Mouse (Mus musculus) myocyte (in vitro differentiated cells): ENCODE measurements around the gene Fah. TPM values are rescaled to one million over a fixed set of nuclear protein-coding genes. Genes with fewer than 3 reads are reported as not detected.
A peak's percentile ranks its signal among the peaks of the same experiment; 100 is the strongest.

Experiments used
- H3K27me3 ChIP-seq: one replicate; pipeline ENCODE4 v1.6.1; 2011; ENCODE audit not compliant: control insufficient read depth, insufficient read depth, insufficient read length
- H3K36me3 ChIP-seq: one replicate; pipeline ENCODE4 v1.6.1; 2011; ENCODE audit not compliant: control insufficient read depth, insufficient read depth
- H3K4me2 ChIP-seq: one replicate; pipeline ENCODE4 v1.6.1; 2011; ENCODE audit warnings: low read depth, control low read depth
- H3K4me3 ChIP-seq: one replicate; pipeline ENCODE4 v1.5.1; 2011; ENCODE audit warnings: mild to moderate bottlenecking, control low read depth, moderate library complexity
- H3K79me2 ChIP-seq: one replicate; pipeline ENCODE4 v1.6.1; 2011; ENCODE audit not compliant: control insufficient read depth, insufficient read depth
- H3ac ChIP-seq: one replicate; pipeline ENCODE4 v1.6.1; 2011; ENCODE audit not compliant: control insufficient read depth, insufficient read length
- CEBPB ChIP-seq: IDR thresholded peaks from 2 replicates; pipeline ENCODE4 v1.6.1; 2011; ENCODE audit warnings: mild to moderate bottlenecking, moderate library complexity; ENCODE audit not compliant: poor library complexity, insufficient read depth, severe bottlenecking
- E2F4 ChIP-seq: IDR thresholded peaks from one replicate; pipeline ENCODE4 v1.6.1; 2011; ENCODE audit warnings: mild to moderate bottlenecking, control low read depth, moderate library complexity; ENCODE audit not compliant: insufficient read depth
- MAX ChIP-seq: IDR thresholded peaks from one replicate; pipeline ENCODE4 v1.6.1; 2011; ENCODE audit warnings: low read depth, mild to moderate bottlenecking, control low read depth
- MYOD1 ChIP-seq, 3 experiments: IDR thresholded peaks; one replicate each; pipeline ENCODE4 v1.6.1; 2011; ENCODE audit warnings: control low read depth in 2 of 3, low read depth in 2 of 3, mild to moderate bottlenecking in 2 of 3, moderate library complexity in 1 of 3; ENCODE audit not compliant: insufficient read length in 2 of 3, control insufficient read depth in 1 of 3
- MYOG ChIP-seq, 3 experiments: IDR thresholded peaks; one replicate each; pipeline ENCODE4 v1.6.1; 2011; ENCODE audit warnings: control low read depth in 2 of 3, low read depth in 2 of 3, mild to moderate bottlenecking in 2 of 3; ENCODE audit not compliant: insufficient read length in 2 of 3, control insufficient read depth in 1 of 3, insufficient read depth in 1 of 3
- POLR2A ChIP-seq: IDR thresholded peaks from one replicate; pipeline ENCODE4 v1.6.1; 2011; ENCODE audit warnings: low read depth, mild to moderate bottlenecking, control low read depth, moderate library complexity; ENCODE audit not compliant: insufficient read length
- POLR2AphosphoS2 ChIP-seq: IDR thresholded peaks from one replicate; pipeline ENCODE4 v1.6.1; 2011; ENCODE audit warnings: low read depth, control low read depth; ENCODE audit not compliant: insufficient read length
- REST ChIP-seq: IDR thresholded peaks from one replicate; pipeline ENCODE4 v1.6.1; 2011; ENCODE audit warnings: mild to moderate bottlenecking, control low read depth, moderate library complexity; ENCODE audit not compliant: insufficient read depth, insufficient read length
- SRF ChIP-seq: IDR thresholded peaks from one replicate; pipeline ENCODE4 v1.6.1; 2011; ENCODE audit warnings: low read depth; ENCODE audit not compliant: control insufficient read depth, insufficient read length
- TCF12 ChIP-seq: IDR thresholded peaks from one replicate; pipeline ENCODE4 v1.6.1; 2011; ENCODE audit warnings: mild to moderate bottlenecking, control low read depth; ENCODE audit not compliant: poor library complexity, insufficient read depth, severe bottlenecking
- TCF3 ChIP-seq: IDR thresholded peaks from one replicate; pipeline ENCODE4 v1.6.1; 2011; ENCODE audit warnings: low read depth, control low read depth; ENCODE audit not compliant: insufficient read length
- USF1 ChIP-seq: IDR thresholded peaks from one replicate; pipeline ENCODE4 v1.6.1; 2011; ENCODE audit warnings: low read depth, mild to moderate bottlenecking, control low read depth, moderate library complexity
- polyA plus RNA-seq: library from polyadenylated mRNA; unstranded; fragments of >200 nt; fragmentation: generic; extraction: Trizol; gene quantifications from one replicate; pipeline ENCODE4 v1.2.1, GENCODE M21; 2012; ENCODE audit warnings: missing spikeins

The Fah gene
- polyA plus RNA-seq, 1 experiment: 39.8 TPM

DNA sequence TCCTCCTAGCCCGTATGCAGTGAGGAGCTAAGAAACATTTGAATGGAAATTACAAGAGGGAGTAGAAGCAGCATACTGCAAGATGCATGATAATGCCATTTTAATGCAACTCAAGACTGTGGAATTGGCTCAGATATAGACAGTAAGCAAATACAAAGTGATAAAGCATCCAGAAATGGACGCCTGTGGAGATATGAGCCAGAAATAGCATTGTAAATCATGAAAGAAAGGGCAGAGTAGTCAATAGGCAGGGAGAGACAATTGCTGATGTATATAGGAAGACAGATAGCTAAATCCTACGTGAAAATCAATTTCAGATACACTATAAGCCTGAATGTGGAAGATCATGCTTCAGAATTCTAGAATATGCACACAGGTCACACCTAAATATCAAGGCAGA lies 51.2 kb downstream of the Fah start:
- Histone ChIP-seq H3ac (no peak overlapping the region), H3K79me2 (no peaks in the 10 kb centered on the region), H3K36me3 (no peaks in the 10 kb centered on the region), H3K27me3 (no peaks in the 10 kb centered on the region), H3K4me3 (no peak overlapping the region), H3K4me2 (no peak overlapping the region)
- TF ChIP-seq POLR2AphosphoS2: no peak
- TF ChIP-seq TCF3: no peak
- no peak for TF ChIP-seq SRF
- TF ChIP-seq MAX: no peak
- no peak for TF ChIP-seq REST
- TF ChIP-seq MYOD1 (IDR thresholded peaks at IDR 0.05; ENCODE audit: control insufficient read depth in 1 of 3, insufficient read length in 2 of 3, low read depth in 2 of 3): no peak
- no peak for TF ChIP-seq CEBPB
- no peak for TF ChIP-seq E2F4
- no peak for TF ChIP-seq MYOG (IDR thresholded peaks at IDR 0.05; ENCODE audit: control insufficient read depth in 1 of 3, insufficient read depth in 1 of 3, insufficient read length in 2 of 3, low read depth in 2 of 3)
- no peak for TF ChIP-seq POLR2A

DNA sequence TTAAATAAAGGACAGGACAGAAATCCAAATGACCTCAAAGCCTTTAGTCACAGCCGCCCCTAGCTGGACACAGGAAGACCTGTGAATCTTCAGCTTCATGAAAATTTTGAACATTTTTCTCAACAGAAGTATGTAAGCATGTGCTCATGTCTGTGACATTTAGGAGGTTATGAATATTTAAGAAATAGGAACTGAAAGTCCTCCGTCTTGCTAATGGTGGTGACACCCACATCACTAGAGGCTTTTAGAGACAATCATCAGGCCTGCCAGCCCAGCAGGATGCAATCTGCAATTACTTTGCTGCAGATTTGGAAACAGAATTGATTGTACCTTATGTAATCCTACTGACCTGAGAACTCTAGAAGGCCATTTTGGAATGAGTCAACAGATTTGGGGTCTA lies 55.0 kb downstream of the Fah start:
- TF ChIP-seq USF1: no peak
- TF ChIP-seq MYOG (IDR thresholded peaks at IDR 0.05; ENCODE audit: control insufficient read depth in 1 of 3, insufficient read depth in 1 of 3, insufficient read length in 2 of 3, low read depth in 2 of 3): no peak
- no peak for TF ChIP-seq MYOD1 (IDR thresholded peaks at IDR 0.05; ENCODE audit: control insufficient read depth in 1 of 3, insufficient read length in 2 of 3, low read depth in 2 of 3)
- TF ChIP-seq MAX: no peak
- TF ChIP-seq TCF12: no peak
- Histone ChIP-seq H3ac (no peak overlapping the region), H3K36me3 (no peaks in the 10 kb centered on the region), H3K4me3 (no peak overlapping the region), H3K79me2 (no peaks in the 10 kb centered on the region), H3K27me3 (no peaks in the 10 kb centered on the region), H3K4me2 (no peak overlapping the region)

DNA sequence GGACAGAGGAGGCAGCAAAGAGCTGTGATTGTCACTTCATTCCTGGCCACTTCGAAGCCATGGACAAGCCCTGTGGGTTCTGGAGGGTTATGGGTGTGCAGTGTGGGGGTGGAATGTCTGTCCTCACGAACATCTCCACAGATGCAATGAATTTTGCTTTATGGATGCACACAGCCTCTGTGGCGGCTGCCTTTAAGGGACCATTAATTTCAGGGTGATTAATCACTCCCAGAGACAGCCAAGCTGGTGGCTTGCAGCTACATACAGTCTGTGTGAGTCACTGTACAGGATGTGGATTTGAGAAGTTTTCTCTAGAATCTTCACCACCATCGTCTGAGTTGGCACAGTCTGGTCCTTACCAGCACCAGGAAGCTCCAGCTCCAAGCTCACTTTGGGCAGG lies 59.9 kb downstream of the Fah start:
- Histone ChIP-seq H3K4me3 (no peak overlapping the region), H3ac (no peak overlapping the region), H3K79me2 (no peaks in the 10 kb centered on the region), H3K36me3 (no peaks in the 10 kb centered on the region), H3K4me2 (peak overlapping the region; percentile 64), H3K27me3 (no peaks in the 10 kb centered on the region)
- no peak for TF ChIP-seq CEBPB
- TF ChIP-seq SRF: no peak
- no peak for TF ChIP-seq POLR2A

DNA sequence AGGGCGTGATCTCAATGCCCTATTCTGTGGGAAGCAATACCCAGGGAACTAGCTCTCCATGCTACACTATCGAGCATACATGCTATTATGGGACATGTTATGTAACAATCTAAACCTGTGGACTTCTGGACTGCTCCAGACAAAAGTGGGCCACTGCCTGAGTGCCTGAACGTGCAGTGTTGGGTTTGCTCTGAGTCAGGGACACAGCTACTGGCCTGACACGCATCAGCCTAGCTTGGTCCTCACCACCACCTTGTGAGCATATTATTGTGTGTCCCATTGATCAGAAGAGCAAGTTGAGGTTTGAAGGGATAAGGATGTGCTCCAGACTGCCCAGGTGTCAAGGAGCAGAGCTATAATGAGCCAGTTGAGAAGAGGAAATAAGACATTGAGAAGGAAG lies 61.6 kb downstream of the Fah start:
- Histone ChIP-seq H3K4me3 (no peak overlapping the region), H3K36me3 (no peaks in the 10 kb centered on the region), H3ac (no peak overlapping the region), H3K4me2 (no peak overlapping the region), H3K27me3 (no peaks in the 10 kb centered on the region), H3K79me2 (no peaks in the 10 kb centered on the region)
- TF ChIP-seq USF1 (no peak), MYOD1 (IDR thresholded peaks at IDR 0.05; ENCODE audit: control insufficient read depth in 1 of 3, insufficient read length in 2 of 3, low read depth in 2 of 3) (no peak), MYOG (IDR thresholded peaks at IDR 0.05; ENCODE audit: control insufficient read depth in 1 of 3, insufficient read depth in 1 of 3, insufficient read length in 2 of 3, low read depth in 2 of 3) (no peak), SRF (no peak), POLR2AphosphoS2 (no peak), REST (no peak)

Other genes starting within 250 kb of the Fah start
- 1.00 TPM for gene Arnt2, start 196.5 kb downstream of the Fah start, polyA plus RNA-seq
- 3.5 TPM for gene Gm2115, start 77.8 kb downstream of the Fah start, polyA plus RNA-seq
- 34.7 TPM for gene Zfand6, start 83.2 kb upstream of the Fah start, polyA plus RNA-seq
- not detected for gene Olfr291, start 246.8 kb upstream of the Fah start, polyA plus RNA-seq